Mouse (Mus musculus) T-helper 17 cell (primary cell): Measurements from ENCODE around the gene Vasn.

Experiments
- in situ Hi-C, 2 experiments: fragments of 300-600 bp; cut with MboI, MseI; formaldehyde crosslinking; loops; 1 replicate in 1 of 2; 2 replicates in 1 of 2; pipeline ENCODE4 v1.15.1; 2025; ENCODE audit warnings: high pct_unique_total_duplicates in 2 of 2

Gene Vasn

GRCm38 (mm10) chr16:4639831-4640237, at the start of gene Vasn, which contains the start of gene Dnaja3:
TSS of gene Vasn (plus strand) at chr16:4639941.
TSS of gene Dnaja3 (plus strand) at chr16:4639989.
- in situ Hi-C loops: no loop called here

- in situ Hi-C loops: no loop called here
These were observed 49.5 kb upstream of the Vasn start for GRCm38 (mm10) chr16:4590236-4590635.

GRCm38 (mm10) chr16:4592909-4593875, 46.5 kb upstream of the Vasn start:
- in situ Hi-C loops: no loop called here

- in situ Hi-C loops: no loop called here
These were observed 45.5 kb upstream of the Vasn start, which contains the start of gene Glis2 for GRCm38 (mm10) chr16:4593971-4594813. TSS of gene Glis2 (plus strand) at chr16:4594713.

GRCm38 (mm10) chr16:4594814-4595526, 44.8 kb upstream of the Vasn start:
- in situ Hi-C loops: no loop called here

GRCm38 (mm10) chr16:4595527-4595963, 44.2 kb upstream of the Vasn start:
- in situ Hi-C loops: no loop called here

- in situ Hi-C loops: no loop called here
These were observed 43.5 kb upstream of the Vasn start for GRCm38 (mm10) chr16:4596141-4596728.

GRCm38 (mm10) chr16:4596836-4597235, 42.9 kb upstream of the Vasn start:
- in situ Hi-C loops: no loop called here

GRCm38 (mm10) chr16:4597296-4597695, 42.4 kb upstream of the Vasn start:
- in situ Hi-C loops: no loop called here

GRCm38 (mm10) chr16:4598041-4598440, 41.7 kb upstream of the Vasn start:
- in situ Hi-C loops: no loop called here

GRCm38 (mm10) chr16:4598891-4599543, 40.7 kb upstream of the Vasn start:
- in situ Hi-C loops: no loop called here

GRCm38 (mm10) chr16:4599616-4600015, 40.1 kb upstream of the Vasn start:
- in situ Hi-C loops: no loop called here

GRCm38 (mm10) chr16:4600701-4601310, 38.9 kb upstream of the Vasn start:
- in situ Hi-C loops: no loop called here

GRCm38 (mm10) chr16:4602189-4602588, 37.6 kb upstream of the Vasn start:
- in situ Hi-C loops: no loop called here

GRCm38 (mm10) chr16:4602766-4603452, 36.8 kb upstream of the Vasn start:
- in situ Hi-C loops: no loop called here

GRCm38 (mm10) chr16:4603453-4603837, 36.3 kb upstream of the Vasn start:
- in situ Hi-C loops: no loop called here

GRCm38 (mm10) chr16:4604293-4604837, 35.4 kb upstream of the Vasn start:
- in situ Hi-C loops: no loop called here

- in situ Hi-C loops: no loop called here
These were observed 34.1 kb upstream of the Vasn start for GRCm38 (mm10) chr16:4605514-4606131.
